Mouse (Mus musculus): ENCODE results near the gene Fam110a.

GRCm38 (mm10) chr2:151921068-151921467 lies 59.0 kb downstream of the Fam110a start:
- no peak for TF ChIP-seq CTCF (IDR thresholded peaks at IDR 0.05; ENCODE audit: extremely low read depth, insufficient read length, insufficient replicate concordance, low read depth, low read length)
- no peak for TF ChIP-seq POLR2A (IDR thresholded peaks at IDR 0.05; ENCODE audit: low read depth, low read length)
